ENCODE assay signal across 25 mouse cellular contexts in genomic region chr1:36315776-36316100, GRCm38 (mm10). TPM values are rescaled to one million over a fixed set of nuclear protein-coding genes. Genes with fewer than 3 reads are reported as not detected.
"Had no signal": no experiment of that assay in that cellular context is flagged by ENCODE, and none has a peak within 500 bp of the region (broad histone marks: within the 10 kb centered on the region; RNA-seq: fewer than 3 reads in every experiment).

No protein-coding gene starts in this region.

- H3K27ac ChIP-seq: kidney, postnatal 0 days; left cerebral cortex, adult 2 months; liver, embryonic 13.5 days; macrophage; neural tube, embryonic 12.5 days; neural tube, embryonic 15.5 days; stomach, postnatal 0 days had no signal

- DNase-seq: kidney, adult 2 months; kidney, postnatal 25 days; layer of hippocampus, postnatal 36 days; liver, embryonic 13.5 days; lung, adult 2 months; midbrain, embryonic 14.5 days; right cerebral cortex, adult 18-20 months; right cerebral cortex, postnatal 14 days; right cerebral cortex, postnatal 4 days; thymus, adult 2 months; thymus, postnatal 14 days had no signal

- H3K4me3 ChIP-seq: left cerebral cortex, adult 2 months; liver, embryonic 13.5 days; neural tube, embryonic 12.5 days; neural tube, embryonic 15.5 days had no signal

- H3K9ac ChIP-seq: liver, embryonic 13.5 days; neural tube, embryonic 12.5 days; neural tube, embryonic 15.5 days had no signal

- H3K9me3 ChIP-seq: liver, embryonic 13.5 days; neural tube, embryonic 12.5 days; neural tube, embryonic 15.5 days had no signal

- H3K36me3 ChIP-seq: liver, embryonic 13.5 days had no signal

- H3K4me2 ChIP-seq: liver, embryonic 13.5 days; neural tube, embryonic 12.5 days; neural tube, embryonic 15.5 days had no signal

- H3K4me1 ChIP-seq: liver, embryonic 13.5 days; neural tube, embryonic 12.5 days; neural tube, embryonic 15.5 days had no signal

- H3K27me3 ChIP-seq: neural tube, embryonic 12.5 days; neural tube, embryonic 15.5 days had no signal

RNA-seq across cellular contexts. Expression of gene Fer1l5, which starts 56.4 kb away (rescaled TPM):
- total RNA-seq: layer of hippocampus, adult 8-10 months; layer of hippocampus, postnatal 10 days; layer of hippocampus, postnatal 36 days; left cerebral cortex, adult 2 months; left cerebral cortex, postnatal 10 days; left cerebral cortex, postnatal 36 days; liver, adult 2 months; megakaryocyte, adult 5-6 weeks; midbrain, postnatal 0 days had no signal
- polyA plus RNA-seq: large intestine, adult 2 months; liver, adult 2 months; macrophage had no signal
